Mouse (Mus musculus) right cerebral cortex, postnatal 4 days (tissue): ENCODE data around the gene Gk5.
"Not testable (repeated sequence)": the region's sequence is repeated elsewhere in the genome, so short reads cannot be mapped to it uniquely, and the experiment has no call there.

Experiments
- DNase-seq: peaks from one replicate; pipeline ENCODE4 v3.0.0-alpha.2; 2022

Gk5 gene

GRCm38 (mm10) chr9:96152801-96153200, 33.6 kb downstream of the Gk5 start:
- no peak for DNase-seq

- DNase-seq, result no peak
These were observed 39.3 kb downstream of the Gk5 start for GRCm38 (mm10) chr9:96158431-96158830.

DNA sequence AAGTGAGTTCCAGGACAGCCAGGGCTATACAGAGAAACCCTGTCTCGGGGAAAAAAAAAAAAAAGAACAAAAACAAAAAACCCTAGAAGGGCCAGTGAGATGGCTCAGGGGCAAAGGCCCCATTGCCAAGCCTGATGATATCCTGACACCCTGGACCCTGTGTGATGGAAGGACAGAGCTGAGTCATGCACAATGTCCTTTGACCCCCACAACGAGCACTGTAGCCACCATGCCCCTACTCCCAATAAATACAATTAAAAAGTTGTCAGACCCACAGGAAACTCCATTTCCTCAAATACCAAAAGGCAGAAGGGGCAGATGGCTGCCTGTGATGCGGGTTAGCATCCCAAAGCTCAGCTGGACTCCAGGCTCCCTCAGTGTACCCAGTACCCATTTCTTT, 39.9 kb downstream of the Gk5 start:
- no peak for DNase-seq

DNA sequence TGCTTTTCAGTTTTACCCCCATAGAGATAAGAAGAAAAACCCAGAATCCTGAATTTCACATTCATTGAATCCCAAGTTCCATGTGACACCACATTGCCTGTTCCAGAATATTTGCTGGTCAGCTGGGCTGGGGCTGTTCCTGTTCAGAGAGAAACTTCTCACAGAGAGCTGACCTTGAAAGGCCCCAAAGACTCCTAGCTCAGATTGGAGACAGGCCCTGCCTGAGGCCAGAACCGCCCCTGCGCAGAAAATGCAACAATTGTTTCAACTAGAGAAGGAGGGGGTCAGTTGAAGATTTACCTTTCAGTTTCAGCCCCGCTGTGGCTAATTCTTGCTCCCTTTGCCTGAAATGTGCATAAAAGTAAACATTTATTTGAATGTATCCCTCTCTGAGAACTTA, 41.6 kb downstream of the Gk5 start:
- DNase-seq, result no peak

DNA sequence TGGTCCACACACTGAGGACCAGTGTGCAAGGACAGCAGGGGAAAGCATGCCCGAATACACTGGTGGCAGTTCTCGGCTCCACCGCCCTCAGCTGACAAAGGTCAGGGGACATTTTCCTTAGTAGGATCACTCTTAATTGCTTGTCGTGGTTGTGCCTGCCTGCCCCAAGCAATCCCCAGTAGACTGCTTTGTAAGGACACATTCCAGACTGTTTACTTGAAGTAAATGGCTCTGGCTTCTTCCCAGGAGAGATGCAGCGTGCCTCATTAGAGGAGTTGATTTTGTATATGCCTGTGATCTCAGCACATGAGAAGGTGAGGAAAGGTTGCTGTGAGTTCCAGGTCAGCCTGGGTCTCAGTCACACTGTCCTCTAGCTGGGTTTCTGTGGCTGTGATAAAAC, 43.3 kb downstream of the Gk5 start:
- no peak for DNase-seq

- DNase-seq, result no peak
These were observed 44.3 kb downstream of the Gk5 start for GRCm38 (mm10) chr9:96163443-96163842.

DNA sequence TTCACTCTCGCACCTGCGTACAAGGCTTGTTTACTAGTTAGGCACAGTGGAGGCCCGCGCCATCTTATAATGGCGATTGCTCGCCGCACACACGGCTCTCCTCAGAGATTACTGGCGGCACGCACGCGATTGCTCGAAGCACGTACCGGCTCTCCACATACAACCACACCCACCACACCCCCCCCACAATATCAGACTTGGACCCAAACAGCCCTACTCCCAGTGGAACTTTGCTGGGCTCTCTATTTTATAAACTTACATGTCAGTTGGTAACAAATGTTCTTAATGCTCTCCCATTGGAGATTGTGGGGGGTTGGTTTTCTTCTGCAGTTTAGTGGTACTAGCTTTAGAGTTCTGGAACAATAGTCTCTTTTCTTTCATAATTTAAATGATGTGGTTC, 44.8 kb downstream of the Gk5 start:
- DNase-seq, result not testable (repeated sequence)

- peak; percentile 63 for DNase-seq
These were observed 48.0 kb downstream of the Gk5 start for GRCm38 (mm10) chr9:96167168-96167585.

- DNase-seq, result no peak
These were observed 51.4 kb downstream of the Gk5 start for GRCm38 (mm10) chr9:96170600-96170999.

DNA sequence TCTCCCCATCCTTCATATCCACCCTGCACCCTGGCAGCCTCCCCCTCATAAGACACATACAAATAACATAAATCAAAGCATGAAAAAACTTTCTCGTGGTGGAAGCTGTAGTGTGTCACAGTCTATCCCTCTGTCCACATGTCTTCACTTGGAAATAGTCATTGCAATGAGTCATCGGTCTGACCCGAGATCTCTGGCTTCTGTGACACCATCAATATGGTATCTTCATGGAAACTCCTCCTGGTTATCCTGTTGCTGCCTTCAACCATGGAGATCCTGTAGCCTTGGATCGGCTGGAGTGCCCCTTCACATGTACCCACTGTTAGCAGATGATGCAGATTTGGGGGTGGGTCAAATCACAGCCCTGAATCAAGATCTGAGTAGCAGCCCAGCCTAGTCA, 65.7 kb downstream of the Gk5 start:
- no peak for DNase-seq

GRCm38 (mm10) chr9:96186701-96187100, 67.5 kb downstream of the Gk5 start:
- no peak for DNase-seq

- DNase-seq, result peak; percentile 82
These were observed 76.9 kb downstream of the Gk5 start, which contains the start of gene Tfdp2 for GRCm38 (mm10) chr9:96195885-96196622. Tfdp2 (plus strand) TSS chr9:96196275.

GRCm38 (mm10) chr9:96196636-96197181, 77.5 kb downstream of the Gk5 start:
- peak; percentile 34 for DNase-seq

- no peak for DNase-seq
These were observed 78.6 kb downstream of the Gk5 start for GRCm38 (mm10) chr9:96197806-96198205.

DNA sequence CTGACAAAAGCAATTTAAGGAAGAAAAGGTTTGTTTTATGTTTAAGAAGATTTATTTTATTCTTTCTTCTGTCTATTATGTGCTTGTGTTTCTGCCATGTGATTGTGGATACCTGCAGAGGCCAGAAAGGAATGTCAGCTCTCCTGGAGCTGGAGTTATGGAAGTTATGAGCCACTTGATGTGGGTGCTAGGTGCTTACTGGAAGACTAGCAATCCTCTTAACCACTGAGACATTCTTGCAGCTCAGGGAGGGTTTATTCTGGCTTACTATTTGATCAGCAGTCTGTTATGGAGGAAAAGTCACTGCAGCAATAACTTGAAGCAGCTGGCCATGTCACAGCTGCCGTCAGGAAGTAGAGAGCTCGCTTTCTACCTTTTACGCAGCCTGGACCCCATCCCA, 84.5 kb downstream of the Gk5 start:
- no peak for DNase-seq

DNA sequence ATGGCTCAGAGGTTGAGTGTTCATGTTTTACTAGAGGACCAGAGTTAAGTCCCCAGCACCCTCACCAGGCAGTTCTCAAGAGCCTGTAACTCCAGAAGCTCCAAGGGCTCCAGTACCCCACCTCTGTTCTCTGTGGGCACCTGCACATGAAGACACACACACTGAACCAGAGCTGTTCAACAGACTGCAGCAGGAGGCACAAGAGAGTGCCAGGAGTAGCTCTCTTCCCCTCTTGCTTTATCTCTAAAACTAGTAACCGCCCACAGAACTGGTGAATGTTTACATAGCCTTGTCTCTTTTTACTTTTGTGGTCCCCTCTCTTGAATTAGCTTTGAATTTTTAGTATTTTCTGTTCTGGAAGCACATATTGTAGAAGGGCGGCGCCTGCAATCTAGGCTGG, 88.3 kb downstream of the Gk5 start:
- DNase-seq, result no peak

DNA sequence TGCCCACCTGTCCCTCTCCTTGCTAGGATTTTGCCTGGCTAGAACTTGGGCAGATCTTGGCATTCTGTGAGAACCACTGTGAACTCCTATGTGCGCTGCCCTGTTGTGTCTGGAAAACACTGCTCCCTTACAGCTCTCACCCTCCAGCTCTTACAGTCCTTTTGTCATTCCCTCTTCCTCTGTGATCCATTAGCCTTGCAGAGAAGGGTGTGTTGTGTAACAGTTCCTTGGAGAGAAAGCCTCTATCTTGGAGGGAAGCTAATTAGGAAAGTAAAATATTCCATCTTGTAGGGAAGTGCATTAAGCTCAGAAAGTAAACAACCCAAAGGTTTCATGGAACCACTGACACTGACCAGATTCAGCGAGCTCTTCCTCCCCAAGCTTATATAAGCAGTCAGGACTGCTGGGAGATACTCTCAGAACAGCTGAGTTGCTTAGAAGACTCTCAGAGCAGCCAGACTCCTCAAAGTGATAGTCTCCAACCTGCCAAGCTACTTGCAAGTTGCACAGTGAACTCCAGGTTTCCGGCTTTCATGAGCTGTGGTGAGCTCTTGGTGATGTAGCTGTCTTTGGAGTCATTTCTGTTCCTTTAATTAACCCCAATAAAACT, 94.0 kb downstream of the Gk5 start:
- DNase-seq, result no peak

- DNase-seq, result no peak
These were observed 95.0 kb downstream of the Gk5 start for GRCm38 (mm10) chr9:96214171-96214570.

DNA sequence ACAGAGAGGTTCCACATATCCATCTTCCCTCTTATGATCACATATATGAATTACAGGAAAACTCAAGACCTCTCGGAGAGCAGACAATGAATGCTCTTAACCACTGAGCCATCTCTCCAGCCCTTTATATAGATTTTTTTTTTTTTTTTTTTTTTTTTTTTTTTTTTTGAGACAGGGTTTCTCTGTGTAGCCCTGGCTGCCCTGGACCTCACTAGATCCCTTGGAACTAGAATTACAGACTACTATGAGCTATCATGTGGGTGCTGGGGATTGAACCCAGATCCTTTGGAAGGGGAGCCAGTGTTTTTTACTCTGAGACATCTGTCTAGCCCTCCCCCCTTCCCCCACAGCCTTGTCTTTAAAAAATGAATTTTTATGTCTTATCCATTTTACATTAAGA, 98.1 kb downstream of the Gk5 start:
- DNase-seq, result no peak

DNA sequence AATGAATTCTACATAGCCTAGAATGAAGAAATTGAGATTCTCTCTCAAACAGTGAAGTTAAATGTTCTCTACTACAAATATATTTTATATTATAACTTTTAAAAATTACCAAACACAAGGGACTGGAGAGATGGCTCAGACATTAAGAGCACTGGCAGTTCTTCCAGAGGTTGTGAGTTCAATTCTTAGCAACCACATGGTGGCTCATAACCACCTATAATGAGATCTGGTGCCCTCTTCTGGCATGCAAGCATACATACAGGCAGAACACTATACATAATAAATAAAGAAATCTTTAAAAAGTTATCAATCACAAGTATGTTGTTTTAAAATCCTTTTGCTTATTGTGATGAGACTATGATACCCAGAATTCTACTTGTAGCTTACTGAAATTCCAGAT, 98.6 kb downstream of the Gk5 start:
- DNase-seq, result no peak

GRCm38 (mm10) chr9:96219114-96219669, 100.0 kb downstream of the Gk5 start:
- DNase-seq, result no peak

GRCm38 (mm10) chr9:96220419-96220818, 101.3 kb downstream of the Gk5 start:
- no peak for DNase-seq

DNA sequence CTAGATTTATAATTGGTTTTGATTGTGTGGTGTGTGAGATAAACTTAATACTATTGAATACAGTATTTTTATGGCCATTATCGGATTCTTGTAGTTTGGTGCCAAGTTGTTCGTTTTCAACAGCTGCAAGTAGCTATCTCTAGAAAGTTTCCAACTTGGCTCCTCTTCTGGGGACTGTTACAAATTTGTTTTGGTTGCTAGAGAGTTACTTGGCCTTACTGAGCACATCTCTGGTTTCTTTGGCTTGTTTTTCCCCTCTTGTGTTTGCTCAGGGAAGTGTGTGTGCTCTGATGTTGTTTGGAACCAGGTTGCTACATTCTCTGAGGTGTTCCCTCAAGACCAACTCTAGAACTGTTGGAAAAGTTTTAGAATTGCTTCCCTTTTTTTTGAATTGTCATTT, 104.1 kb downstream of the Gk5 start:
- DNase-seq, result no peak

- DNase-seq, result no peak
These were observed 109.1 kb downstream of the Gk5 start for GRCm38 (mm10) chr9:96228285-96228684.
